Mouse (Mus musculus) hindbrain, embryonic 10.5 days (tissue): ENCODE measurements around the gene Cacng2. TPM values are rescaled to one million over a fixed set of nuclear protein-coding genes. Genes with fewer than 3 reads are reported as not detected.

Experiments
- DNase-seq: peaks from one replicate; pipeline ENCODE4 v3.0.0-alpha.2; 2017; ENCODE audit warnings: low spot score
- H3K27ac ChIP-seq: fragments of 300-500 bp; sonication (generic); 2 replicates; pipeline ENCODE4 v1.5.1; 2016; ENCODE audit warnings: mild to moderate bottlenecking, moderate library complexity
- H3K27me3 ChIP-seq: fragments of 300-500 bp; sonication (generic); 2 replicates; pipeline ENCODE4 v1.6.1; 2016; ENCODE audit warnings: mild to moderate bottlenecking; ENCODE audit not compliant: poor library complexity, insufficient read depth, severe bottlenecking
- H3K36me3 ChIP-seq: fragments of 300-500 bp; sonication (generic); 2 replicates; pipeline ENCODE4 v1.6.1; 2016; ENCODE audit warnings: mild to moderate bottlenecking, moderate library complexity
- H3K4me1 ChIP-seq: fragments of 300-500 bp; sonication (generic); replicated peaks from 2 replicates; pipeline ENCODE4 v1.6.1; 2016; ENCODE audit warnings: mild to moderate bottlenecking
- H3K4me3 ChIP-seq: fragments of 300-500 bp; sonication (generic); 2 replicates; pipeline ENCODE4 v1.5.1; 2016; ENCODE audit warnings: mild to moderate bottlenecking, moderate library complexity
- H3K9me3 ChIP-seq: fragments of 300-500 bp; sonication (generic); 2 replicates; pipeline ENCODE4 v1.6.1; 2016; ENCODE audit warnings: mild to moderate bottlenecking, moderate library complexity
- WGBS: fragments of 180-500 bp; shearing (Covaris S2); methylation state at CpG from one replicate; pipeline ENCODE4 v1.1.7; 2016; 5-methylcytosine and 5-hydroxymethylcytosine counted together
- polyA plus RNA-seq: library from polyadenylated mRNA; unstranded; fragments of >200 nt; fragmentation: Nextera tagmentation; extraction: Ambion mirVana; gene quantifications from 2 replicates; pipeline ENCODE4 v1.2.1, GENCODE M21; 2016

Gene Cacng2
- polyA plus RNA-seq, 1 experiment from 2014 or later, result 0.92 TPM

DNA sequence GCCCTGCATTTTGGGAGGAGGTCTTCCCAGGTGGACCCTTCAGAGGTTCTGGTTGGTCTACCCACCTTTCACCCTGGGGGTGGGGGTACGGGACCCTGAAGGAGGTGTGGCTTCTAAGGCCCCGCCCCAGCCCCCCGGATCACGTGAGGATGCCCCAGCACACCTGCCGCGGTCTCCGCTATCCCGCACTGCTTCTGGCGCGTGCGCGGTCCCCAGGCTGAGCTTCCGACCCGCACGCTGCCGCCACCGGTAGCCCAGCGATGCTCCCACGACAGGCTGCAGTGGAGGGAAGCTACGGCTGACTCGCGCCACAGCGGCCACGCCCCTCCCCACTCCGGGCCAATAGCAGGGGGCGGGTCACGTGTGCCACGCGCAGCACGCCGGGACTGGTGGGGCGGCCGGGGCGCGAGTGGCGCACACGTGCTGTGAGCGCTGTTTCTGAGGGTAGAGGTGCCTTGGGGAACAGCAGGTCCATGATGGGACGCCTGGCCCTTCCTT is 163.4 kb downstream of the Cacng2 start, which contains the start of gene Foxred2:
Foxred2 (minus strand) TSS at position 319 of the 498 bp plus-strand sequence.
- under 1% methylated on average over 39 of the region's 39 CpGs for WGBS
- peak; percentile 88 for DNase-seq
- Histone ChIP-seq H3K36me3 (peaks cover 54% of the 10 kb centered on the region), H3K4me3 (peak within 1 kb of the TSS; percentile 63), H3K27ac (peak within 1 kb of the TSS; percentile 76), H3K27me3 (peaks cover 32% of the 10 kb centered on the region), H3K4me1 (peaks cover 30% of the 10 kb centered on the region), H3K9me3 (no peaks in the 10 kb centered on the region)

- Histone ChIP-seq H3K9me3 (no peaks in the 10 kb centered on the region), H3K27ac (peak overlapping the region; percentile 76), H3K4me1 (peaks cover 30% of the 10 kb centered on the region), H3K4me3 (peak overlapping the region; percentile 63), H3K36me3 (peaks cover 49% of the 10 kb centered on the region), H3K27me3 (peaks cover 32% of the 10 kb centered on the region)
- DNase-seq, result peak; percentile 39
- 11% methylated on average over 52 of the region's 52 CpGs for WGBS
Measured at GRCm38 (mm10) chr15:77955440-77956403, 164.1 kb downstream of the Cacng2 start.

- Histone ChIP-seq H3K9me3 (no peaks in the 10 kb centered on the region), H3K36me3 (peaks cover 45% of the 10 kb centered on the region), H3K4me1 (peaks cover 30% of the 10 kb centered on the region), H3K27ac (no peak overlapping the region), H3K4me3 (no peak overlapping the region), H3K27me3 (peaks cover 32% of the 10 kb centered on the region)
- no peak for DNase-seq
- 87% methylated on average over 2 of the region's 2 CpGs for WGBS
Measured at GRCm38 (mm10) chr15:77954362-77954761, 165.5 kb downstream of the Cacng2 start.

GRCm38 (mm10) chr15:77952921-77953320 is 166.9 kb downstream of the Cacng2 start:
- no peak for DNase-seq
- peaks cover 35% of the 10 kb centered on the region for H3K36me3 ChIP-seq
- 92% methylated on average over 3 of the region's 3 CpGs for WGBS
- H3K27ac ChIP-seq, result no peak overlapping the region
- H3K4me1 ChIP-seq, result peaks cover 30% of the 10 kb centered on the region
- H3K27me3 ChIP-seq, result peaks cover 30% of the 10 kb centered on the region
- no peak overlapping the region for H3K4me3 ChIP-seq
- H3K9me3 ChIP-seq, result no peaks in the 10 kb centered on the region

- Histone ChIP-seq H3K36me3 (peaks cover 62% of the 10 kb centered on the region), H3K27ac (no peak overlapping the region), H3K4me3 (no peak overlapping the region), H3K27me3 (0 out of 2 replicates have a peak, but pooled peaks cover 4% of the 10 kb centered on the region), H3K9me3 (no peaks in the 10 kb centered on the region), H3K4me1 (peaks cover 4% of the 10 kb centered on the region; the same call in 1 of the 2 replicates)
- DNase-seq, result no peak
- WGBS, result 92% methylated on average over 7 of the region's 7 CpGs
Measured at GRCm38 (mm10) chr15:77949061-77949460, 170.8 kb downstream of the Cacng2 start.

GRCm38 (mm10) chr15:77945711-77946110 is 174.1 kb downstream of the Cacng2 start:
- H3K4me1 ChIP-seq, result no peaks in the 10 kb centered on the region
- no peak overlapping the region for H3K4me3 ChIP-seq
- H3K27me3 ChIP-seq, result no peaks in the 10 kb centered on the region
- 93% methylated on average over 4 of the region's 4 CpGs for WGBS
- peaks cover 63% of the 10 kb centered on the region for H3K36me3 ChIP-seq
- H3K27ac ChIP-seq, result no peak overlapping the region
- H3K9me3 ChIP-seq, result no peaks in the 10 kb centered on the region
- no peak for DNase-seq

Other genes starting within 250 kb of the Cacng2 start
- gene Txn2, start 191.0 kb downstream of the Cacng2 start, polyA plus RNA-seq, result 286 and 294 TPM in 2 replicates
- 5.5 and 5.9 TPM in 2 replicates for gene Foxred2, start 163.3 kb downstream of the Cacng2 start, polyA plus RNA-seq
- gene Eif3d, start 149.2 kb downstream of the Cacng2 start, polyA plus RNA-seq, result 241 and 255 TPM in 2 replicates
- gene Ift27, start 54.1 kb upstream of the Cacng2 start, polyA plus RNA-seq, result 156 and 171 TPM in 2 replicates
- 0.39 and 0.52 TPM in 2 replicates for gene Pvalb, start 86.4 kb upstream of the Cacng2 start, polyA plus RNA-seq
- gene Ncf4, start 124.8 kb upstream of the Cacng2 start, polyA plus RNA-seq, result 4.4 and 7.5 TPM in 2 replicates
- gene Csf2rb2, start 185.7 kb upstream of the Cacng2 start, polyA plus RNA-seq, result 0.39 and 0.60 TPM in 2 replicates
- gene Csf2rb, start 205.7 kb upstream of the Cacng2 start, polyA plus RNA-seq, result 2.3 and 3.8 TPM in 2 replicates